Mouse (Mus musculus) myocyte (in vitro differentiated cells): ENCODE data around the gene Unc45a.

Source experiments
- POLR2A ChIP-seq: IDR thresholded peaks from one replicate; pipeline ENCODE4 v1.6.1; 2011; ENCODE audit warnings: low read depth, mild to moderate bottlenecking, control low read depth, moderate library complexity; ENCODE audit not compliant: insufficient read length
- POLR2AphosphoS2 ChIP-seq: IDR thresholded peaks from one replicate; pipeline ENCODE4 v1.6.1; 2011; ENCODE audit warnings: low read depth, control low read depth; ENCODE audit not compliant: insufficient read length

- no peak for TF ChIP-seq POLR2A
- TF ChIP-seq POLR2AphosphoS2: no peak
These were observed 9.4 kb downstream of the Unc45a start for GRCm38 (mm10) chr7:80331433-80331832.
